Mouse (Mus musculus) cerebellum, adult (tissue): Measurements from ENCODE around the gene Diaph2.

ENCODE experiments used
- ATAC-seq: cut with Nextera tagmentation; 2 replicates; pipeline ENCODE4 v1.9.2; 2017; ENCODE audit warnings: mild to moderate bottlenecking, moderate library complexity, mixed read lengths; ENCODE audit not compliant: insufficient number of reproducible peaks, low FRiP score, low TSS enrichment

The Diaph2 gene

GRCm38 (mm10) chrX:129749571-129750061 lies at the start of gene Diaph2:
TSS of gene Diaph2 (plus strand) at chrX:129749742.
- peak; percentile 95 for ATAC-seq

- ATAC-seq, result no peak
Measured at GRCm38 (mm10) chrX:129701634-129702312, 47.8 kb upstream of the Diaph2 start.

- no peak for ATAC-seq
Measured at GRCm38 (mm10) chrX:129709656-129710055, 39.9 kb upstream of the Diaph2 start.

GRCm38 (mm10) chrX:129728717-129729220 lies 20.8 kb upstream of the Diaph2 start:
- ATAC-seq, result no peak

- no peak for ATAC-seq
Measured at GRCm38 (mm10) chrX:129736562-129736961, 13.0 kb upstream of the Diaph2 start.

- ATAC-seq, result no peak
Measured at GRCm38 (mm10) chrX:129739226-129739625, 10.3 kb upstream of the Diaph2 start.

- no peak for ATAC-seq
Measured at GRCm38 (mm10) chrX:129742981-129743380, 6.6 kb upstream of the Diaph2 start.

- no peak for ATAC-seq
Measured at GRCm38 (mm10) chrX:129745976-129746375, 3.6 kb upstream of the Diaph2 start.

- no peak for ATAC-seq
Measured at GRCm38 (mm10) chrX:129749102-129749501, 440 bp upstream of the Diaph2 start.

- peak; percentile 41 for ATAC-seq
Measured at GRCm38 (mm10) chrX:129750094-129750569, 590 bp downstream of the Diaph2 start.

GRCm38 (mm10) chrX:129750606-129751005 lies 1.1 kb downstream of the Diaph2 start:
- no peak for ATAC-seq

- ATAC-seq, result peak; percentile 66
Measured at GRCm38 (mm10) chrX:129756606-129757005, 7.1 kb downstream of the Diaph2 start.

GRCm38 (mm10) chrX:129762649-129763048 lies 13.1 kb downstream of the Diaph2 start:
- no peak for ATAC-seq

GRCm38 (mm10) chrX:129765378-129765777 lies 15.8 kb downstream of the Diaph2 start:
- ATAC-seq, result peak; percentile 72; the same call in 1 of the 2 replicates

- no peak for ATAC-seq
Measured at GRCm38 (mm10) chrX:129766811-129767210, 17.3 kb downstream of the Diaph2 start.

- ATAC-seq, result no peak
Measured at GRCm38 (mm10) chrX:129770625-129771024, 21.1 kb downstream of the Diaph2 start.

GRCm38 (mm10) chrX:129773556-129774255 lies 24.2 kb downstream of the Diaph2 start:
- no peak for ATAC-seq

- no peak for ATAC-seq
Measured at GRCm38 (mm10) chrX:129774478-129774877, 24.9 kb downstream of the Diaph2 start.

- no peak for ATAC-seq
Measured at GRCm38 (mm10) chrX:129776761-129777160, 27.2 kb downstream of the Diaph2 start.

- no peak for ATAC-seq
Measured at GRCm38 (mm10) chrX:129777404-129777962, 27.9 kb downstream of the Diaph2 start.

GRCm38 (mm10) chrX:129781844-129782243 lies 32.3 kb downstream of the Diaph2 start:
- no peak for ATAC-seq
